Mouse (Mus musculus): ENCODE data around the gene Pam. TPM values are rescaled to one million over a fixed set of nuclear protein-coding genes. Genes with fewer than 3 reads are reported as not detected.

The Pam gene
- polyA plus RNA-seq, 1 experiment from 2014 or later, result 30.7 TPM

- no peak overlapping the region for H3K4me3 ChIP-seq (ENCODE audit: low read length)
- no peak overlapping the region for H3K9ac ChIP-seq (ENCODE audit: low read depth, low read length)
- H3K27ac ChIP-seq (ENCODE audit: low read length), result no peak overlapping the region
- H3K4me2 ChIP-seq (ENCODE audit: low read depth, low read length), result no peak overlapping the region
- 0 out of 2 replicates have a peak, but pooled peaks cover 4% of the 10 kb centered on the region for H3K4me1 ChIP-seq (ENCODE audit: control insufficient read depth, insufficient read depth, low read length)
- ATAC-seq, result 0 out of 2 replicates have a peak, but pooled peaks have one; percentile 39
- H3K9me3 ChIP-seq (ENCODE audit: control insufficient read depth, low read length), result no peaks in the 10 kb centered on the region
- WGBS, result 42% methylated on average over 3 of the region's 3 CpGs
- H3K27me3 ChIP-seq (replicated peaks; ENCODE audit: control insufficient read depth, insufficient read depth, low read length), result no peaks in the 10 kb centered on the region
- H3K36me3 ChIP-seq (ENCODE audit: control insufficient read depth, insufficient read depth, low read length), result no peaks in the 10 kb centered on the region
Measured at GRCm38 (mm10) chr1:98051039-98051438, 44.4 kb downstream of the Pam start.

GRCm38 (mm10) chr1:98049756-98050155, 45.7 kb downstream of the Pam start:
- Histone ChIP-seq H3K4me2 (ENCODE audit: low read depth, low read length) (no peak overlapping the region), H3K9ac (ENCODE audit: low read depth, low read length) (no peak overlapping the region), H3K4me1 (ENCODE audit: control insufficient read depth, insufficient read depth, low read length) (0 out of 2 replicates have a peak, but pooled peaks cover 4% of the 10 kb centered on the region), H3K9me3 (ENCODE audit: control insufficient read depth, low read length) (no peaks in the 10 kb centered on the region), H3K27ac (ENCODE audit: low read length) (no peak overlapping the region), H3K4me3 (ENCODE audit: low read length) (no peak overlapping the region), H3K36me3 (ENCODE audit: control insufficient read depth, insufficient read depth, low read length) (no peaks in the 10 kb centered on the region), H3K27me3 (replicated peaks; ENCODE audit: control insufficient read depth, insufficient read depth, low read length) (no peaks in the 10 kb centered on the region)
- no peak for ATAC-seq
- WGBS, result 84% methylated on average over 7 of the region's 7 CpGs

GRCm38 (mm10) chr1:98048218-98048801, 47.1 kb downstream of the Pam start:
- Histone ChIP-seq H3K9ac (ENCODE audit: low read depth, low read length) (no peak overlapping the region), H3K4me2 (ENCODE audit: low read depth, low read length) (no peak overlapping the region), H3K27me3 (replicated peaks; ENCODE audit: control insufficient read depth, insufficient read depth, low read length) (no peaks in the 10 kb centered on the region)

GRCm38 (mm10) chr1:98047284-98048217, 47.9 kb downstream of the Pam start:
- Histone ChIP-seq H3K4me3 (ENCODE audit: low read length) (no peak overlapping the region), H3K36me3 (ENCODE audit: control insufficient read depth, insufficient read depth, low read length) (no peaks in the 10 kb centered on the region), H3K9me3 (ENCODE audit: control insufficient read depth, low read length) (no peaks in the 10 kb centered on the region), H3K27ac (ENCODE audit: low read length) (no peak overlapping the region), H3K4me2 (ENCODE audit: low read depth, low read length) (no peak overlapping the region), H3K4me1 (ENCODE audit: control insufficient read depth, insufficient read depth, low read length) (0 out of 2 replicates have a peak, but pooled peaks cover 4% of the 10 kb centered on the region), H3K9ac (ENCODE audit: low read depth, low read length) (no peak overlapping the region), H3K27me3 (replicated peaks; ENCODE audit: control insufficient read depth, insufficient read depth, low read length) (no peaks in the 10 kb centered on the region)
- ATAC-seq, result peak; percentile 90
- WGBS, result 23% methylated on average over 10 of the region's 10 CpGs

More at GRCm38 (mm10) chr1:98048218-98048801, 47.1 kb downstream of the Pam start:
- H3K4me3 ChIP-seq (ENCODE audit: low read length), result no peak overlapping the region
- H3K9me3 ChIP-seq (ENCODE audit: control insufficient read depth, low read length), result no peaks in the 10 kb centered on the region
- 0 out of 2 replicates have a peak, but pooled peaks cover 4% of the 10 kb centered on the region for H3K4me1 ChIP-seq (ENCODE audit: control insufficient read depth, insufficient read depth, low read length)
- H3K36me3 ChIP-seq (ENCODE audit: control insufficient read depth, insufficient read depth, low read length), result no peaks in the 10 kb centered on the region
- 36% methylated on average over 5 of the region's 5 CpGs for WGBS
- no peak overlapping the region for H3K27ac ChIP-seq (ENCODE audit: low read length)
- no peak for ATAC-seq

- H3K9me3 ChIP-seq (ENCODE audit: control insufficient read depth, low read length), result no peaks in the 10 kb centered on the region
- no peak overlapping the region for H3K4me3 ChIP-seq (ENCODE audit: low read length)
- 74% methylated on average over 2 of the region's 2 CpGs for WGBS
- H3K27ac ChIP-seq (ENCODE audit: low read length), result no peak overlapping the region
- H3K4me2 ChIP-seq (ENCODE audit: low read depth, low read length), result no peak overlapping the region
- ATAC-seq, result no peak
- no peaks in the 10 kb centered on the region for H3K36me3 ChIP-seq (ENCODE audit: control insufficient read depth, insufficient read depth, low read length)
- H3K4me1 ChIP-seq (ENCODE audit: control insufficient read depth, insufficient read depth, low read length), result no peaks in the 10 kb centered on the region
- no peaks in the 10 kb centered on the region for H3K27me3 ChIP-seq (replicated peaks; ENCODE audit: control insufficient read depth, insufficient read depth, low read length)
- no peak overlapping the region for H3K9ac ChIP-seq (ENCODE audit: low read depth, low read length)
Measured at GRCm38 (mm10) chr1:98042425-98042824, 53.0 kb downstream of the Pam start.

GRCm38 (mm10) chr1:98038252-98038651, 57.2 kb downstream of the Pam start:
- Histone ChIP-seq H3K4me2 (ENCODE audit: low read depth, low read length) (no peak overlapping the region), H3K36me3 (ENCODE audit: control insufficient read depth, insufficient read depth, low read length) (no peaks in the 10 kb centered on the region), H3K27ac (ENCODE audit: low read length) (no peak overlapping the region), H3K9ac (ENCODE audit: low read depth, low read length) (no peak overlapping the region), H3K4me3 (ENCODE audit: low read length) (no peak overlapping the region), H3K27me3 (replicated peaks; ENCODE audit: control insufficient read depth, insufficient read depth, low read length) (no peaks in the 10 kb centered on the region), H3K4me1 (ENCODE audit: control insufficient read depth, insufficient read depth, low read length) (no peaks in the 10 kb centered on the region), H3K9me3 (ENCODE audit: control insufficient read depth, low read length) (no peaks in the 10 kb centered on the region)
- 78% methylated on average over 3 of the region's 3 CpGs for WGBS
- no peak for ATAC-seq

GRCm38 (mm10) chr1:98035736-98036135, 59.7 kb downstream of the Pam start:
- Histone ChIP-seq H3K27me3 (replicated peaks; ENCODE audit: control insufficient read depth, insufficient read depth, low read length) (no peaks in the 10 kb centered on the region), H3K4me2 (ENCODE audit: low read depth, low read length) (no peak overlapping the region)

GRCm38 (mm10) chr1:98031802-98032201, 63.6 kb downstream of the Pam start:
- no peak for ATAC-seq
- no peaks in the 10 kb centered on the region for H3K9me3 ChIP-seq (ENCODE audit: control insufficient read depth, low read length)
- no peak overlapping the region for H3K9ac ChIP-seq (ENCODE audit: low read depth, low read length)
- H3K4me1 ChIP-seq (ENCODE audit: control insufficient read depth, insufficient read depth, low read length), result no peaks in the 10 kb centered on the region
- no peak overlapping the region for H3K4me3 ChIP-seq (ENCODE audit: low read length)
- WGBS, result 85% methylated on average over 8 of the region's 8 CpGs
- no peaks in the 10 kb centered on the region for H3K27me3 ChIP-seq (replicated peaks; ENCODE audit: control insufficient read depth, insufficient read depth, low read length)
- no peak overlapping the region for H3K4me2 ChIP-seq (ENCODE audit: low read depth, low read length)
- no peak overlapping the region for H3K27ac ChIP-seq (ENCODE audit: low read length)
- H3K36me3 ChIP-seq (ENCODE audit: control insufficient read depth, insufficient read depth, low read length), result no peaks in the 10 kb centered on the region

More at GRCm38 (mm10) chr1:98035736-98036135, 59.7 kb downstream of the Pam start:
- Histone ChIP-seq H3K36me3 (ENCODE audit: control insufficient read depth, insufficient read depth, low read length) (no peaks in the 10 kb centered on the region), H3K27ac (ENCODE audit: low read length) (no peak overlapping the region), H3K9ac (ENCODE audit: low read depth, low read length) (no peak overlapping the region), H3K4me1 (ENCODE audit: control insufficient read depth, insufficient read depth, low read length) (no peaks in the 10 kb centered on the region), H3K9me3 (ENCODE audit: control insufficient read depth, low read length) (no peaks in the 10 kb centered on the region), H3K4me3 (ENCODE audit: low read length) (no peak overlapping the region)
- no peak for ATAC-seq
- 68% methylated on average over 2 of the region's 2 CpGs for WGBS

GRCm38 (mm10) chr1:98029025-98029424, 66.4 kb downstream of the Pam start:
- Histone ChIP-seq H3K4me3 (ENCODE audit: low read length) (no peak overlapping the region), H3K9ac (ENCODE audit: low read depth, low read length) (no peak overlapping the region), H3K4me2 (ENCODE audit: low read depth, low read length) (no peak overlapping the region), H3K27ac (ENCODE audit: low read length) (no peak overlapping the region), H3K9me3 (ENCODE audit: control insufficient read depth, low read length) (no peaks in the 10 kb centered on the region), H3K27me3 (replicated peaks; ENCODE audit: control insufficient read depth, insufficient read depth, low read length) (no peaks in the 10 kb centered on the region), H3K36me3 (ENCODE audit: control insufficient read depth, insufficient read depth, low read length) (no peaks in the 10 kb centered on the region), H3K4me1 (ENCODE audit: control insufficient read depth, insufficient read depth, low read length) (no peaks in the 10 kb centered on the region)
- WGBS, result 92% methylated on average over 5 of the region's 5 CpGs
- ATAC-seq, result no peak

All from intestine, embryonic 16.5 days (tissue).